Mouse (Mus musculus): Measurements from ENCODE around the gene Rps6kl1. TPM values are rescaled to one million over a fixed set of nuclear protein-coding genes. Genes with fewer than 3 reads are reported as not detected.
A peak's percentile ranks its signal among the peaks of the same experiment; 100 is the strongest.

The Rps6kl1 gene
- polyA plus RNA-seq, 1 experiment from 2014 or later: 2.1 TPM

DNA sequence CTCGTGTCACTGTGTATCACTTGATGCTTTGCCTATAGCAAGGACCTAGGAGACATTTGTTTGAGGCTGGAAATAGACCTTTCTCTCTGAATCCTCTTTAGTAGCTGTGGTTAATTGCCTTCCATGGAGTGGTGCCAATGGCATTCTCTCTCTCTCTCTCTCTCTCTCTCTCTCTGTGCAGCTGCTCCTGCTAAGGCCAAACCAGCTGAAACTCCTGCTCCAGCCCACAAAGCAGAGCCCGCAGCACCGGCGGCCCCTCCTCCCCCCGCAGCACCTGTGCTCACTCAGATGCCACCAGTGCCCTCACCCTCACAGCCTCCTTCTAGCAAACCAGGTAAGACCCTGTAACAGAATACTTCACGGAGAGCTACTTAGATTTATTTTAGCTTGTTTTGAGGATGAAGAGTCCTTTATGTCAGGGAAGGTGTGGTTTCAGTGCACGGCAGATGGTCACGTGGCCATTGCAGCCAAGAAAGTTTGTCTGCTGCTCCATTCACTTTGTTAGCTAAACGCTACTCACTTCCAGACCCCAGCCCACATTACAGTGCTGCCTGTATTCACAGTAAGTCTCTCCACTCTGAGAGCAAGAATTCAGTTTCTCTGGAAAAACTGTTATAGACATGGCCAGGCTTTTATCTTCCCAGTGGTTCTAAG lies 29.1 kb downstream of the Rps6kl1 start:
- ATAC-seq (ENCODE audit: low FRiP score): no peak
- peaks cover 17% of the 10 kb centered on the region; the same call in 1 of the 2 replicates for H3K36me3 ChIP-seq (ENCODE audit: control insufficient read depth, insufficient read depth, low read length)
- no peaks in the 10 kb centered on the region for H3K27me3 ChIP-seq (ENCODE audit: control insufficient read depth, insufficient read depth, low read length)
- H3K4me1 ChIP-seq (ENCODE audit: control insufficient read depth, insufficient read depth, low read length): no peaks in the 10 kb centered on the region
- H3K9me3 ChIP-seq (ENCODE audit: control insufficient read depth, low read length): no peaks in the 10 kb centered on the region
- H3K4me3 ChIP-seq (ENCODE audit: low read depth, low read length): no peak overlapping the region
- no peak for DNase-seq (ENCODE audit: low spot score, missing footprints)
- H3K9ac ChIP-seq (ENCODE audit: low read length): no peak overlapping the region
- H3K4me2 ChIP-seq: no peak overlapping the region
- no peak overlapping the region for H3K27ac ChIP-seq (ENCODE audit: low read depth, low read length)
- 95% methylated on average over 9 of the region's 9 CpGs for WGBS

DNA sequence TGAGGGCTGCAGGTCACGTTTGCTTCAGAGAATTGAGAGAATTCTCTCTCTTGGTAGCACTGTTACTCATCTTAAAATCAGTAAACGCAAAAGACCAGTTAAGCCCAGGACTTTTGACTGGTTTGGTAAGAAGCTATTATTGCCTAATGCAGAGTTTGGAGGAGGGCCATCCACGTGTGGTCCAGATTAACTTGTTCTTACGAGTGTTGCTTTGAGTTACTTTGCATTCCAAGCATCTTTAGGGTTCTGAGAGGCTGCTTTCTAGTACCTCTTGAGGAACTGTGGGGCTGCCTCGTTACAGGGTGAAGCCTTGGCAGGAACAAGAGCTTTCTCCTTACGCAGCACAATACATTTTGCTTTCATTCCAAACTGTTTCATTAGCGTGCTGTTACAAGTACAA lies 35.4 kb downstream of the Rps6kl1 start:
- Histone ChIP-seq H3K27ac (ENCODE audit: low read depth, low read length) (no peak overlapping the region), H3K9me3 (ENCODE audit: control insufficient read depth, low read length) (no peaks in the 10 kb centered on the region), H3K4me1 (ENCODE audit: control insufficient read depth, insufficient read depth, low read length) (peaks cover 8% of the 10 kb centered on the region), H3K4me3 (ENCODE audit: low read depth, low read length) (no peak overlapping the region), H3K4me2 (no peak overlapping the region), H3K27me3 (ENCODE audit: control insufficient read depth, insufficient read depth, low read length) (no peaks in the 10 kb centered on the region), H3K36me3 (ENCODE audit: control insufficient read depth, insufficient read depth, low read length) (peaks cover 4% of the 10 kb centered on the region; the same call in 1 of the 2 replicates), H3K9ac (ENCODE audit: low read length) (no peak overlapping the region)
- ATAC-seq (ENCODE audit: low FRiP score) (no peak), DNase-seq (ENCODE audit: low spot score, missing footprints) (no peak)
- 82% methylated on average over 7 of the region's 7 CpGs for WGBS

DNA sequence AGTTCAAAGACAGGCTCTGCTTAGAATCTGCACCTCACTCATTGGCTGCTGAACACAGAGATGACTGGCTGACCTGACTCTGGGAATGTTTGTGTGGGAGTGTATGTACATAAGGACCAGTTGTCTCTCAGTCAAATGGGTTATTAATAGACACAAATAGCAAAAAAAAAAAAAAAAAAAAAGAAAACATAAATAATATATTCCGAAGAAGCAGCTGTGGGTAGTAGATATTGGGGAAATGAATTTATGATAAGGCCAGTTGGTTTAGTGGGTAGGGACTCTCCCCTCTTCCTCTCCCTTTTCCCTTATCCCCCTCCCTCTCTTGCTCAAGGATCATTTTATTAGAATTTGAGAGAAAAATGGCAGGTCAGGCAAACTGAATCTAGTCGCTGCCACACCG lies 37.1 kb downstream of the Rps6kl1 start:
- Histone ChIP-seq H3K27ac (ENCODE audit: low read depth, low read length) (no peak overlapping the region), H3K36me3 (ENCODE audit: control insufficient read depth, insufficient read depth, low read length) (no peaks in the 10 kb centered on the region; the same call in 1 of the 2 replicates), H3K9ac (ENCODE audit: low read length) (no peak overlapping the region), H3K4me2 (no peak overlapping the region), H3K27me3 (ENCODE audit: control insufficient read depth, insufficient read depth, low read length) (no peaks in the 10 kb centered on the region), H3K9me3 (ENCODE audit: control insufficient read depth, low read length) (no peaks in the 10 kb centered on the region), H3K4me3 (ENCODE audit: low read depth, low read length) (no peak overlapping the region), H3K4me1 (ENCODE audit: control insufficient read depth, insufficient read depth, low read length) (peaks cover 18% of the 10 kb centered on the region)
- ATAC-seq (ENCODE audit: low FRiP score) (no peak), DNase-seq (ENCODE audit: low spot score, missing footprints) (no peak)
- WGBS: 97% methylated on average over 3 of the region's 3 CpGs

DNA sequence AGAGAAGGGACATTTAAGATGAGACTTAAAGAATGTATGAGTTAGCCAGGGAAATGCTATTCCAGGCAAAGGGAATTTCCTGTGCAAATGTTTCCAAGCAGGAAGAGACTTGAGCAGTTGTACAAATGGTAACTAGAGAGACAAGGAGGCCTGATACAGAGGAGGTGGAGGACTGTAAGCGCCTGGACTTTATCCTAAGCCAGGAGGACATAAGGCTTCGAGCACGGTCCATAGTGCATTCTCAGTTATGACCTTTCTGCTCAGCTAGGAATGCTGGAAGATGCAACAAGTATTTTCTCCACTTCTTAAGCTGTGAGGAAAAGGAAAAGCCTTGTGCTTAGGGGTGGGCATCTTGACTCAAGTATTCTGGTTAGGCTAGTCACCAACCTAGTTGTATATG lies 37.7 kb downstream of the Rps6kl1 start:
- Histone ChIP-seq H3K9ac (ENCODE audit: low read length) (no peak overlapping the region), H3K27me3 (ENCODE audit: control insufficient read depth, insufficient read depth, low read length) (no peaks in the 10 kb centered on the region), H3K36me3 (ENCODE audit: control insufficient read depth, insufficient read depth, low read length) (no peaks in the 10 kb centered on the region; the same call in 1 of the 2 replicates), H3K9me3 (ENCODE audit: control insufficient read depth, low read length) (no peaks in the 10 kb centered on the region), H3K27ac (ENCODE audit: low read depth, low read length) (no peak overlapping the region), H3K4me1 (ENCODE audit: control insufficient read depth, insufficient read depth, low read length) (peaks cover 18% of the 10 kb centered on the region), H3K4me2 (no peak overlapping the region), H3K4me3 (ENCODE audit: low read depth, low read length) (no peak overlapping the region)
- DNase-seq (ENCODE audit: low spot score, missing footprints) (no peak), ATAC-seq (ENCODE audit: low FRiP score) (no peak)
- 91% methylated on average over 3 of the region's 3 CpGs for WGBS

DNA sequence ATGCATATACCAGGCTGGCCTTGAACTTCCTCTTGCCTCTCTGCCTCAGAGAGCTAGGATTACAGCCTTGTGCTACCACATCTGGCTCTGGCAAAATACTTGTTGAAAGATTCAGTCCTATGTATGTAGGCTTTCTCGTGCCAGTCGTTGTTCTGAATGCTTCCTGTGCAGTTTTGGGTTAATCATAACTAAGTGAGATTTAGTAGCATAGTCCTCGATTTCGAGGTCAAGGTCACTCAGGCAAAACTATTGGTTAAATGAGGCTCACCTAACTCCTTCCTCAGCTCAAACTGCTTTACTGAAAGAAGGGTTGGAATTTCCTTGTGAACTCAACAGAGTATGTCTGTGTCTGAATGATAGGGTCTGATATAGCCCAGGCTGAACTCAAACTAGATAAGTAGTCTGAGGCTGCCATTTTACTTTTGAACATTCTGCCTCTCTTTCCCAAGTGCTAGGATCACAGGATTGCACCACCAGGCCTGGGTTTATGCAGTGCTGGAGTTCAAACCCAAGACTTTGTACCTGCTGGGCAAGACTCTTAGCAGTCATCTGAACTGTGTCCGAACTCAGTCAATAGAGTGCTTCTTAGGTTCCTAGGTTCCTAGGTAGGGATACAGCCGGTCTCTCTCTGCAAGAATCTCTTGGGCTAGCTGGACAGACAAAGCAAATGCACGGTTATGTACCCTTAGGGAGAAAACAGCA lies 38.4 kb downstream of the Rps6kl1 start:
- peaks cover 18% of the 10 kb centered on the region for H3K4me1 ChIP-seq (ENCODE audit: control insufficient read depth, insufficient read depth, low read length)
- no peaks in the 10 kb centered on the region for H3K36me3 ChIP-seq (ENCODE audit: control insufficient read depth, insufficient read depth, low read length)
- no peak overlapping the region for H3K4me3 ChIP-seq (ENCODE audit: low read depth, low read length)
- H3K27ac ChIP-seq (ENCODE audit: low read depth, low read length): no peak overlapping the region
- DNase-seq (ENCODE audit: low spot score, missing footprints) (no peak), ATAC-seq (ENCODE audit: low FRiP score) (no peak)
- 91% methylated on average over 7 of the region's 7 CpGs for WGBS
- H3K4me2 ChIP-seq: no peak overlapping the region
- no peaks in the 10 kb centered on the region for H3K9me3 ChIP-seq (ENCODE audit: control insufficient read depth, low read length)
- no peak overlapping the region for H3K9ac ChIP-seq (ENCODE audit: low read length)
- H3K27me3 ChIP-seq (ENCODE audit: control insufficient read depth, insufficient read depth, low read length): no peaks in the 10 kb centered on the region

DNA sequence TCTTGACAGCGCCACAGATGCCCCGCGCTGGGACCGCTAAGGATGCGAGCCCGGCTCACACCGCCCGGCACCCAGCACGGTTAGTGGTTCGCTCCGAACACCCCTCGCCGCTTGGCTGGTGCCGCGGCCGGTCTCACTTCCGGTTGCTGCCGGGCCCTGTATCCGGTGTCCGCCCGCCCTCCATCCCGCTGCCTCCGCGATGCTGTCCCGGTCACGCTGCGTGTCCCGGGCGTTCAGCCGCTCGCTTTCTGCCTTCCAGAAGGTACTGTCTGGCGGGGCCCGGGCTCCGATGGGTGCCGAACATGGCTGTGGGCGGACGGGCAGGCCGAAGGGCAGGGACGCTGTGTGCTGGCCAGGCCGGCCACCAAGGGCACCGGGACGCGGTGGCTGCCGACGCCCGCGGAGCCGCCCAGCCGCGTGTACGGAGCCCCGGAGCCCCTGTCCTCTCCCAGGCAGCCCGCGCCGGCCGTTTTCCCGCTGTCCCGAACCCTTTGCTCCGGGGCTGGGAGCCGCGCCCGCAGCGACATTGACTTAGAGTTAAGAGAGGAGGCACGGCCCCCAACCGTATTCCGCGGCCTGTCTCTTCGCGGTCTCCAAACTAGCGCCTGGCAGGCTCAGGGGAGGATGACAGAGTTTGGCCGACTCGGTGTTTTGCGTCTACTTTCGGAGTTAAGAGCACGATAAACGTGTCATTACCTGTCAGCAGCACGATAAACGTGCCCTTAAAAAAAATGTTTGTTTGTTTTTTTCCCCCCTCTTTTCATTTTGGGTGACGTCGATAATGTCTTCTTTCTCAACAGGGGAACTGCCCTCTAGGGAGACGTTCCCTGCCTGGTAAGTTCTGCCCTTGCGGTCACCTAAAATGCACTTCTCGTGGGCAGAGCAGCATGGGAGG lies 40.1 kb downstream of the Rps6kl1 start, which contains the start of the genes Prox2 and Dlst:
Gene Prox2, minus strand, starts transcription at position 62 of the 895 bp plus-strand sequence.
Gene Dlst, plus strand, starts transcription at position 136 of the 895 bp plus-strand sequence.
- Histone ChIP-seq H3K27ac (ENCODE audit: low read depth, low read length) (peak within 1 kb of the TSS; percentile 56; the same call in 1 of the 2 replicates), H3K9ac (ENCODE audit: low read length) (peak within 1 kb of the TSS; percentile 95), H3K36me3 (ENCODE audit: control insufficient read depth, insufficient read depth, low read length) (no peaks in the 10 kb centered on the region), H3K27me3 (ENCODE audit: control insufficient read depth, insufficient read depth, low read length) (no peaks in the 10 kb centered on the region), H3K4me3 (ENCODE audit: low read depth, low read length) (peak within 1 kb of the TSS; percentile 97), H3K4me2 (peak within 1 kb of the TSS; percentile 86), H3K9me3 (ENCODE audit: control insufficient read depth, low read length) (no peaks in the 10 kb centered on the region), H3K4me1 (ENCODE audit: control insufficient read depth, insufficient read depth, low read length) (peaks cover 21% of the 10 kb centered on the region)
- WGBS: under 1% methylated on average over 83 of the region's 83 CpGs
- ATAC-seq (ENCODE audit: low FRiP score): peak; percentile 94
- peak; percentile 99 for DNase-seq (ENCODE audit: low spot score, missing footprints)

DNA sequence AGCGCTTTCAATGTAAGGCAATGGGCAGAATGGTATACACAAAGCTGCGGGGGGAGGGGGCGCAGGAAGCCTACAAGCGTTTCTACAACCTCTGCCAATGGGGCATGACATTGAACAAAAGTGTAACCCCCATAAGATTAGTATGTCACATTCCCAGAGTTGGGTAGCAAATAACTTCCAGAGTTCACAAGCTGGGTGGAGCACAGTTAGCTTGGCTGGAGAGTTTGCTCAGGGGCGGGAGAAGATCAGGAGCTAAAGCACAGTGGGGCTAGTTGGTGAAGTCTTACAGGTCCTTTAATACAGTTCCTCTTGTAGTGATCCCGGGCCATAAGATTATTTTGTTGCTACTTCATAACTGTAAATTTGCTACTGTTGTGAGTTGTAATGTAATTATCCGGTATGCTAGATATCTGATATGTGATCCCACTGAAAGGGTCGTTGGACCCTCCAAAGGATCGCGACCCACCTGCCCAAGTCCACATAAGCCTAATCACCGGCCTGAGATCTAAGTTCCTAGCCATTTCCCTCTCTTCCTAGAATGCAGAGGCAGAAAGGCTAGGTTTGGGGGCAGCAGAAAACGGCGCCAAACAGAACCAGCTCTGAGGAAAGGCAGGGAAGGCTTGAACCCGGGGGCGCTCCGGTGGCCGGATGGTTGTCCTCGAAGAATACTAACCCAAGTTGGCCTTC lies 40.9 kb downstream of the Rps6kl1 start:
- Histone ChIP-seq H3K4me2 (peak overlapping the region; percentile 86), H3K4me3 (ENCODE audit: low read depth, low read length) (peak overlapping the region; percentile 97), H3K27me3 (ENCODE audit: control insufficient read depth, insufficient read depth, low read length) (no peaks in the 10 kb centered on the region), H3K9me3 (ENCODE audit: control insufficient read depth, low read length) (no peaks in the 10 kb centered on the region), H3K9ac (ENCODE audit: low read length) (peak overlapping the region; percentile 95), H3K4me1 (ENCODE audit: control insufficient read depth, insufficient read depth, low read length) (peaks cover 21% of the 10 kb centered on the region), H3K36me3 (ENCODE audit: control insufficient read depth, insufficient read depth, low read length) (no peaks in the 10 kb centered on the region), H3K27ac (ENCODE audit: low read depth, low read length) (0 out of 2 replicates have a peak overlapping the region, but pooled peaks have one; percentile 56)
- 15% methylated on average over 18 of the region's 18 CpGs for WGBS
- peak; percentile 47; the same call in 1 of the 2 replicates for ATAC-seq (ENCODE audit: low FRiP score)
- DNase-seq (ENCODE audit: low spot score, missing footprints): peak; percentile 90

DNA sequence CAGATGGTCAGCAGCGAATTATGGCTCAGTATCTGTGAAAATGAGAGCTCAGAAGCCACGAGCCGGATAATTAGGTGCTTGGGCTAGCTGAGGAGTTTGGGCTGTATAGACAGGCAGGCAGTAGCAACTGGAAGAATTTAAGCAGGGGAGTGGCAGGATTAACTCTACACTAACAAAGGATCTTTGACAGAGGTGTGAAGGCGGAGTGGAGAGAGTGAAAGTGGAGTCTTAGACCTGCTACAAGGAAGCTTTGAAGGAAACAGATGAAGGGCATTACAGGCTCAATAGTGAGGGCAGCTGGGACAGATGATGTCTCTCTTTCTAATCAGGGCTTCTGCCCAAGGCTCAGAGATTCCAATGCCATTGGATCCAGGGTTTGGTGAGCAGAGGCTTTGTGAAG lies 41.6 kb downstream of the Rps6kl1 start:
- ATAC-seq (ENCODE audit: low FRiP score): no peak
- Histone ChIP-seq H3K4me2 (no peak overlapping the region; the same call in 1 of the 2 replicates), H3K4me1 (ENCODE audit: control insufficient read depth, insufficient read depth, low read length) (peaks cover 21% of the 10 kb centered on the region), H3K27me3 (ENCODE audit: control insufficient read depth, insufficient read depth, low read length) (no peaks in the 10 kb centered on the region), H3K36me3 (ENCODE audit: control insufficient read depth, insufficient read depth, low read length) (no peaks in the 10 kb centered on the region), H3K9ac (ENCODE audit: low read length) (no peak overlapping the region), H3K9me3 (ENCODE audit: control insufficient read depth, low read length) (no peaks in the 10 kb centered on the region), H3K27ac (ENCODE audit: low read depth, low read length) (no peak overlapping the region), H3K4me3 (ENCODE audit: low read depth, low read length) (no peak overlapping the region)
- 34% methylated on average over 4 of the region's 4 CpGs for WGBS
- DNase-seq (ENCODE audit: low spot score, missing footprints): no peak

Data from midbrain, embryonic 11.5 days (tissue).